Mouse (Mus musculus): ENCODE results near the gene Atf7ip.

DNA sequence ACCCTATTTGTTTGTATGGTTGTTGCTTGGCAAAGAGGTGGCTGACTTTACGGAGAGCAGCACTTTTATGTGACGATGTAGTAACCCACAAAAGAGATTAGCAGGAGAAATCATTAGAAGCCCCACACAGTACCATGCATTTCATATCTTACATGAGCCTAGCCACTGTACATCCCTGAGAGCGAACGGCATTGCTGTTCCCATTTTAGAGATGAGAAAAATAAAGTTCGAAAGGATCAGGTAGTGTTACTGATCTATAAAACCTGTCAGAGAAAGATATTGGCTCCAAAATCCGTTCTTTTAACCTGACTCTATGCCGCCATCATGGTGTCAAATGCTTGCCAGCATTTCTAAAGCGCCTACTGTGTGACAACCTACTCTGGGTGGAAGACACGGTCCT lies 36.2 kb upstream of the Atf7ip start:
- TF ChIP-seq CTCF (IDR thresholded peaks at IDR 0.05; ENCODE audit: low read depth) (no peak), EP300 (IDR thresholded peaks at IDR 0.05; ENCODE audit: low read depth) (no peak)
